Mouse (Mus musculus) embryonic stem cell, embryonic (primary cell): ENCODE data around the gene Psmd4.

ENCODE experiments used
- CTCF ChIA-PET, 4 experiments: fragments of 300-600 bp in 2 of 4; fragments of 350-600 bp in 2 of 4; sonication (Branson Sonifier 250); formaldehyde crosslinking; loops; one replicate each; lab custom pipeline; 2022; ENCODE audit warnings: inconsistent platforms in 2 of 4; lab: Charles Lee
- POLR2A ChIA-PET, 4 experiments: fragments of 300-600 bp in 2 of 4; fragments of 350-600 bp in 2 of 4; sonication (Branson Sonifier 250); formaldehyde crosslinking; loops; one replicate each; lab custom pipeline; 2022; ENCODE audit warnings: antibody characterized with exemption in 4 of 4, inconsistent platforms in 1 of 4; lab: Charles Lee

Psmd4 gene

GRCm38 (mm10) chr3:95042166-95042837 is at the start of gene Psmd4:
Gene Psmd4 (minus strand): TSS chr3:95042614.
- ChIA-PET CTCF (interaction anchor here (0.5 to 2.8 kb wide), 7 partner anchors 10 to 645 kb away, joined by 3 to 23 read pairs (median 6); no protein-coding TSS in a partner anchor), POLR2A (interaction anchor here (0.5 to 8.6 kb wide), 53 partner anchors 8 to 1461 kb away, joined by 3 to 104 read pairs (median 4); partner anchors contain the start of genes Zfp687 (in 3 of the 4), Pi4kb (in 2 of the 4), Pip5k1a (in 1 of the 4) and Rfx5 (in 1 of the 4))

- CTCF ChIA-PET, result interaction anchor here in 1 of 4 experiments (0.8 kb wide), 1 partner anchor 34 kb away, joined by 3 read pairs; no protein-coding TSS in a partner anchor
- POLR2A ChIA-PET, result interaction anchor here in 2 of 4 experiments (1.0 to 3.1 kb wide), 9 partner anchors 10 to 72 kb away, joined by 3 to 17 read pairs (median 5); partner anchors contain the start of gene Zfp687 (in 1 of the 2)
Measured at GRCm38 (mm10) chr3:95088071-95088470, 45.7 kb upstream of the Psmd4 start.

DNA sequence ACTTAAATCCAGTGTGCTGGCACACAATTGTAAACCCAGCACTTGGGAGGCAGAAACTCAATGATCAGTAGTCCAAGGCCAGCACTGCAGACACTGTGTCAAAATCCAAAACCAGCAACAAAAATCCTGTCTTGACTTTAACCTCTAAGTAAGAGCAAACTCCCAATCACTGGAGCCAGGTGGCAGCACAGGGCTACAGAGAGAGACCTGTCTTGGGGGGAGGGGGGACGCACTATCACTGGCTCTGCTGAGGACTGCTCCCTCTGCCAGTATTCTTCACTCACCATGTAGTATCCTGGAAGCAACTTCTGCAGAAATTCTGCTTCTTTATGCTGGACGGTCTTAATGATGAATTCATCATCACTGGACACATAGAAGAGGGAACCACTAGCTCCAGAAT is 29.2 kb upstream of the Psmd4 start:
- CTCF ChIA-PET, result interaction anchor here in 3 of 4 experiments (0.6 to 1.7 kb wide), 6 partner anchors 14 to 45 kb away, joined by 3 to 5 read pairs (median 4); no protein-coding TSS in a partner anchor
- POLR2A ChIA-PET, result interaction anchor here in 3 of 4 experiments (0.6 to 15.8 kb wide), 15 partner anchors 10 to 986 kb away, joined by 3 to 234 read pairs (median 4); partner anchors contain the start of genes Pip5k1a (in 1 of the 3), Vps72 (in 1 of the 3) and Zfp687 (in 1 of the 3)

- ChIA-PET CTCF (interaction anchor here (0.5 to 6.4 kb wide), 5 partner anchors 13 to 24 kb away, joined by 4 to 59 read pairs (median 7); no protein-coding TSS in a partner anchor), POLR2A (interaction anchor here (0.6 to 15.8 kb wide), 64 partner anchors 8 to 284 kb away, joined by 3 to 234 read pairs (median 5); partner anchors contain the start of genes Gabpb2 (in 3 of the 4), Vps72 (in 3 of the 4), Zfp687 (in 3 of the 4) and Pip5k1a (in 2 of the 4))
Measured at GRCm38 (mm10) chr3:95066570-95066969, 24.2 kb upstream of the Psmd4 start.

DNA sequence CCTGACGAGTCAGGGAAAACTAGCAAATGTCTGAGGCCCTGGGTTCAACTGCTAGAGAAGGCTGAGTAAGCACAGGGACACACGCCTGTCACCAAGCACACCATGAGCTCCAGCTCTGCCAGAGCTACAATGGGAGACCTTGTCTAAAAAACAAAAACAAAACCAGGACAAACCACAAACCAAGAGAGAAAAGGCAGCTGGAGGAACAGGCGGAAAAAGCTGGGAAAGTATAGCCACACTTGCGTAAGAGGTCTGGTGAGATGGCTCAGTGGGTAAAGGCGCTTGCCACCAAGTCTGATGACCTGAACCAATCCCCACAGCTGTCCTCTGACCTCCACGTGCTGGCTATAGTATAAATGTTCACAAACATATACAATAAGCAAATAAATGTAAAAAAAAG is 23.7 kb upstream of the Psmd4 start:
- ChIA-PET CTCF (interaction anchor here (0.6 to 6.4 kb wide), 5 partner anchors 12 to 23 kb away, joined by 3 to 59 read pairs (median 7); no protein-coding TSS in a partner anchor), POLR2A (interaction anchor here (0.6 to 15.8 kb wide), 58 partner anchors 8 to 225 kb away, joined by 3 to 234 read pairs (median 5); partner anchors contain the start of genes Zfp687 (in 3 of the 4), Gabpb2 (in 2 of the 4), Pip5k1a (in 2 of the 4) and Psmd4 (in 2 of the 4))

DNA sequence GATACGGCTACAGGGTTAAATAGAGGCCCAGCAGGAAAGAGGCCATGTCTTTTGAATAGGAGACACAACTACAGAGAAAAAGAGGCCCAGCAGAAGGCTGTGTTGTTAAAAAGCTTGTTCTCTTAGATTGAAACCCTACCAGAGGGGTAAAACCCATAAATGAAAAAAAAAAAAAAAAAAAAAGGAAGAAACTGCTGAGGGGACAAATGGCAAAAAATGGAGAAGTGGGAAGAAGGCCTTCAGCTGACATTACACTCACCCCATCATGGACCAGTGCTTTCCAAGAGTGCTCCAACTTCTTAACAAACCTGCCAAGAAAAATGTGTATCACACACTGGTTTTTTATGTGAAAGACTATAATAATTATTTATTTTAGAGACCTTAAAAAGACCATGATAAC is 23.1 kb upstream of the Psmd4 start:
- POLR2A ChIA-PET, result interaction anchor here (0.6 to 15.8 kb wide), 34 partner anchors 8 to 694 kb away, joined by 3 to 234 read pairs (median 6); partner anchors contain the start of genes Gabpb2 (in 2 of the 4), Pip5k1a (in 2 of the 4), Psmd4 (in 2 of the 4) and Zfp687 (in 2 of the 4)
- CTCF ChIA-PET, result interaction anchor here (0.6 to 6.4 kb wide), 7 partner anchors 12 to 156 kb away, joined by 3 to 59 read pairs (median 5); no protein-coding TSS in a partner anchor

DNA sequence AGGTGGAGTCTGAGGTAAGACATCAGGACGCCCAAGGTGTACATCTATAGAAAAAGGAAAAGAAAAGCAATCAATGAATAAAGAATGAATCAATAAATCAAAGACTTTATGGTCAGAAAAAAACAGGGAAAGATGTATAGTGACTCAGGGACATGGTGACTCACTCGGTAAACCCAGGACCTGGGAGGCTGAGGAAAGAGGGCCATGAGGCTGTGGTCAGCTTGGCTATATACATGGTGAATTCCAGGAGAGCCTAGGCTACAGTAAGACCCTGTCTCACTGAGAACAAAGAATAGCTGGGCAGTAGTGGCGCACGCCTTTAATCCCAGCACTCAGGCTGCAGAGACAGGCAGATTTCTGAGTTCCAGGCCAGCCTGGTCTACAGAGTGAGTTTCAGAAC is 21.3 kb upstream of the Psmd4 start:
- CTCF ChIA-PET, result interaction anchor here in 1 of 4 experiments (0.5 to 6.4 kb wide), 2 partner anchors 10 to 149 kb away, joined by 3 to 59 read pairs; no protein-coding TSS in a partner anchor
- POLR2A ChIA-PET, result interaction anchor here in 2 of 4 experiments (1.1 to 15.8 kb wide), 4 partner anchors 11 to 79 kb away, joined by 3 to 234 read pairs (median 4); partner anchors contain the start of genes Tnfaip8l2 (in 1 of the 2) and Zfp687 (in 1 of the 2)

- POLR2A ChIA-PET, result interaction anchor here in 3 of 4 experiments (0.6 to 16.3 kb wide), 6 partner anchors 8 to 42 kb away, joined by 3 to 234 read pairs (median 4); partner anchors contain the start of gene Psmd4 (in 2 of the 3)
- CTCF ChIA-PET, result interaction anchor here in 1 of 4 experiments (0.7 to 0.8 kb wide), 2 partner anchors 178 to 228 kb away, joined by 3 to 4 read pairs; no protein-coding TSS in a partner anchor
Measured at GRCm38 (mm10) chr3:95058078-95058477, 15.7 kb upstream of the Psmd4 start.

GRCm38 (mm10) chr3:95056275-95056674 is 13.9 kb upstream of the Psmd4 start:
- CTCF ChIA-PET, result interaction anchor here in 2 of 4 experiments (0.6 kb wide), 2 partner anchors 17 to 71 kb away, joined by 3 read pairs; no protein-coding TSS in a partner anchor

DNA sequence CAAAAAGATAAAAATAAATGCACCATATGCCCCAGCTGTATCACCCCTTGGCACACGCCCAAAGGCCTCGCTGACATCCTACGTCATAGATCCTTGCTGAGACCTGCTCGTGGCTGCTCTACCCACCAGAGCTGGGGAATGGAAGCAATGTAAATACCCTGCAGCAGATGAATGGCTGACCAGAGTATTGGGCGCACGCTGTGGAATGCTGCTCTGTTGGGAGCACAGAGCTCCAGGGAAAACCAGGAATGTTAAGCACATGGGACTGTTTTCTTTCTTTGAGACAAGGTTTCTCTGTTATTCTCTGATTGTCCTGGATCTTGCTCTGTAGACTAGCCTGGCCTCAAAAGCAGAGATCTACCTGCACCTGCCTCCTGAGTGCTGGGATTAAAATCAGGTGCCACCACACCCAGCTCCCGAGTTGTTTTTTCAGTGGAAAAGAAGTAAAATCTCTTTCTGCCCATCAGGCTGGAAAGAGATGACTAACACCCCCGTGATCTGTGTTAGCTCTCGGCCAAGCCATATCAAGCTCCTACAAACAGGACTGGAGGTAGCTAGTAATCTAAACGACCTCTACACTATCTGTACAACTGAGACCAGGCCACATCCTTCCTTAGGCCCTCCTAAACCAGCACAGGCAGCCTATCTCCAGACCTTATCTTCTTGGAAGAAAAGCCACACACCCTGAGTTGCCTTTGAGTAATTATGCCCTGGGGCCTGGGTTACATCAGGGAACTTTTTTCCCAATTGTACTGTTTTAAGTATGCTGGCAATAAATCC is 12.3 kb upstream of the Psmd4 start:
- POLR2A ChIA-PET, result interaction anchor here (0.5 to 16.3 kb wide), 24 partner anchors 8 to 176 kb away, joined by 3 to 234 read pairs (median 6); partner anchors contain the start of genes Psmd4 (in 2 of the 4), Zfp687 (in 2 of the 4), Tnfaip8l2 (in 1 of the 4) and Vps72 (in 1 of the 4)

More at GRCm38 (mm10) chr3:95056275-95056674, 13.9 kb upstream of the Psmd4 start:
- POLR2A ChIA-PET, result interaction anchor here in 3 of 4 experiments (0.6 to 16.3 kb wide), 7 partner anchors 10 to 214 kb away, joined by 3 to 234 read pairs (median 3); partner anchors contain the start of gene Psmd4 (in 1 of the 3)

DNA sequence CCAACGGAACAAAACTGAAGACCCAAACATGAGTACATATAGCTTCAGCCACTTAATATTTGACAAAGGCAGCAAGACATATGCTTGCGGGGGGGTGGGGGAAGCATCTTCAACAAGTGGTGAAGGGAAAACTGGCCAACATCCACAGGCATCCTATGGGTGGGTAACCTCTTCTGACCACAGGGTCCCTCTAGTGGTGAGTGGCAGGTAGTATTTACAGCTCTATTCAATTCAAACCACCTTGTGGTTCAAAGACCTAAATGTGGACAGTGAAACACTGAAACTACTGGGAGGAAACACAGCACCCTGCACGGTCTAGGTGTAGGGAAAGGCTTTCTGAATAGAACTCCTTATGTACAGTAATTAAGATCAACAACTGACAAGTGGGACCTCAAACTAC is 11.3 kb upstream of the Psmd4 start:
- CTCF ChIA-PET, result interaction anchor here (0.5 to 3.8 kb wide), 68 partner anchors 8 to 292 kb away, joined by 3 to 59 read pairs (median 4); partner anchors contain the start of genes Psmd4 (in 4 of the 4), Tnfaip8l2 (in 3 of the 4), Vps72 (in 2 of the 4) and Selenbp1 (in 1 of the 4)
- POLR2A ChIA-PET, result interaction anchor here (0.6 to 16.3 kb wide), 42 partner anchors 8 to 1430 kb away, joined by 3 to 234 read pairs (median 4); partner anchors contain the start of genes Psmd4 (in 3 of the 4), Tmod4 (in 2 of the 4), Zfp687 (in 2 of the 4) and Gabpb2 (in 1 of the 4)

More for the DNA sequence above, 12.3 kb upstream of the Psmd4 start:
- CTCF ChIA-PET, result interaction anchor here (0.6 to 3.8 kb wide), 21 partner anchors 7 to 166 kb away, joined by 3 to 59 read pairs (median 6); partner anchors contain the start of genes Psmd4 (in 2 of the 4), Tnfaip8l2 (in 2 of the 4), Tmod4 (in 1 of the 4) and Zfp687 (in 1 of the 4)

DNA sequence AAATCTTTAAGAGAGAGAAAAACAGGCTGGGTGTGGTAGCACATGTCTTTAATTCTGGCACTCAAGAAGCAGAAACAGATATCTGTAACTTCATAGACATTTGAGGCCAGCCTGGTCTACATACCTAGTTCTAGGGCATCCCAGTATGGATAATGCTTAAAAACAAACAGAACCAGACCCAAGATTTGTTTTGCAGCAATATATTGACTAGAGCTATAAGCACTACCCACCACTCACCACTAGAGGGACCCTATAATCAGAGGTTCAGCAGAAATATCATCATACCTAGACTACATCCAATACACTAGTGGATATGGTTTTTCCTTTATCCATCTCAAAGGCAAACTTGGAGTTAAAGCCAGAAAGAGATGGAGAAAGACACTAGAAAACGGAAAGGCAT is 10.5 kb upstream of the Psmd4 start:
- CTCF ChIA-PET, result interaction anchor here (0.6 to 3.8 kb wide), 47 partner anchors 9 to 472 kb away, joined by 3 to 59 read pairs (median 4); partner anchors contain the start of genes Psmd4 (in 4 of the 4), Vps72 (in 2 of the 4), Sema6c (in 1 of the 4) and Tmod4 (in 1 of the 4)
- POLR2A ChIA-PET, result interaction anchor here (0.6 to 16.3 kb wide), 38 partner anchors 10 to 1431 kb away, joined by 3 to 234 read pairs (median 4); partner anchors contain the start of genes Psmd4 (in 3 of the 4), Tmod4 (in 2 of the 4), Zfp687 (in 2 of the 4) and Gabpb2 (in 1 of the 4)

DNA sequence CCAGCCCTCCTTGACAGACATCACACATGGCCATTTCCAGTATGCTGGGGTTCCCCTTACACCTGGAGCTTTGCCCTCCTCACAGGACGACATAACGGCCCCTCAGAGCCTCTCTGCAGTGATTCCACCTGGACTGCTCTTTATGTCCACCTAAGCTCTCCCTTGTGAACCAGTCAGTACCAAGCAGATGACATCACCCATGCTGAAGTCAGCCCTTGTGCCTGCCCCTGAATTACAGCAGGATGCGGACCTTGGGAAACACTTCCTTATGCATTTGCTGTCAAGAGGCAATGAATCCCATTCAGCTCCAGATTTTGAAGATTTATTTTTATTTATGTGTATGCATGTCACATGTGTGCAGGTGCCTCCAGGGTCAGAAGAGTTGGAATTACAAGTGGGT is 5.5 kb upstream of the Psmd4 start:
- ChIA-PET POLR2A (interaction anchor here in 1 of 4 experiments (0.8 to 16.3 kb wide), 2 partner anchors 18 to 32 kb away, joined by 3 to 234 read pairs; no protein-coding TSS in a partner anchor), CTCF (no interaction called here)

DNA sequence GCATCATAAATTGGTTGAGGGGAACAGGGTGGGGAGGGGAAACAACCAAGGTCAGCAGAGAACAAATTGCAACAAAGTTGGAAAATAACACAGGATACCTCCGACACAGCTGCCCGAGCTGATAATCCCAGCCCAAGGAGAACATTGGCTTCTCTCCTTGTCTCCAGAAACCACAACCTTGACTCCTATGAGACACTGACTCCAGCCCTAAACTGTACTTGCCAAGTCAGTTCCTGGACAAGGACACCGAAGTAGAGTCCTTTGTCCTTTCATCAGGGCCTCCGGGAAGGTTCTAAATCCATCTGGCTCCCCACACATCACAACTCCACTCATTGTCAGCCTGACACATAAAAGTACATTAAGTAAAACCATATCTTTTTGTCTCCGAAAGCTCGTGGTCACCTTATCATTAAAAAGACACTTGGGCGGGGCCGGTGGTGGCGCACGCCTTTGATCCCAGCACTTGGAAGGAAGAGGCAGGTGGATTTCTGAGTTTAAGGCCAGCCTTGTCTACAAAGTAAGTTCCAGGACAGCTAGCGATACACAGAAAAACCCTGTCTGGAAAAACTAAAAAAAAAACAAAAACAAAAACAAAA is 4.1 kb upstream of the Psmd4 start:
- POLR2A ChIA-PET, result interaction anchor here in 2 of 4 experiments (0.6 to 16.3 kb wide), 5 partner anchors 8 to 49 kb away, joined by 3 to 234 read pairs (median 5); partner anchors contain the start of gene Zfp687 (in 2 of the 2)

GRCm38 (mm10) chr3:95043251-95043650 is 837 bp upstream of the Psmd4 start:
- ChIA-PET CTCF (interaction anchor here in 3 of 4 experiments (0.6 to 2.8 kb wide), 4 partner anchors 9 to 18 kb away, joined by 3 to 23 read pairs (median 13); no protein-coding TSS in a partner anchor), POLR2A (interaction anchor here (0.9 to 8.6 kb wide), 25 partner anchors 8 to 176 kb away, joined by 3 to 104 read pairs (median 9); partner anchors contain the start of genes Zfp687 (in 2 of the 4), Pip5k1a (in 1 of the 4) and Vps72 (in 1 of the 4))

More for the DNA sequence above, 4.1 kb upstream of the Psmd4 start:
- CTCF ChIA-PET, result interaction anchor here in 1 of 4 experiments (0.6 kb wide), 1 partner anchor 243 kb away, joined by 3 read pairs; no protein-coding TSS in a partner anchor
